Mouse (Mus musculus) hindbrain, postnatal 0 days (tissue): Measurements from ENCODE around the gene Egfl7. TPM values are rescaled to one million over a fixed set of nuclear protein-coding genes. Genes with fewer than 3 reads are reported as not detected.

Source experiments
- ATAC-seq: fragments of 200-750 bp; cut with Nextera tagmentation; 2 replicates; pipeline ENCODE4 v1.8.0; 2017; ENCODE audit warnings: mild to moderate bottlenecking, moderate TSS enrichment, moderate library complexity
- DNase-seq: peaks from one replicate; pipeline ENCODE4 v3.0.0-alpha.2; 2015; ENCODE audit warnings: low spot score
- H3K27ac ChIP-seq: fragments of 300-500 bp; sonication (generic); 2 replicates; pipeline ENCODE4 v1.5.1; 2014; ENCODE audit warnings: mild to moderate bottlenecking
- H3K27me3 ChIP-seq: fragments of 300-500 bp; sonication (generic); 2 replicates; pipeline ENCODE4 v1.6.1; 2014; ENCODE audit warnings: low read length, mixed read lengths; ENCODE audit not compliant: insufficient read depth
- H3K36me3 ChIP-seq: fragments of 300-500 bp; sonication (generic); 2 replicates; pipeline ENCODE4 v1.6.1; 2014; ENCODE audit warnings: low read length, mixed read lengths; ENCODE audit not compliant: insufficient read depth
- H3K4me1 ChIP-seq: fragments of 300-500 bp; sonication (generic); 2 replicates; pipeline ENCODE4 v1.6.1; 2014; ENCODE audit warnings: antibody characterized with exemption, low read length, mixed read lengths; ENCODE audit not compliant: insufficient read depth
- H3K4me2 ChIP-seq: fragments of 300-500 bp; sonication (generic); 2 replicates; pipeline ENCODE4 v1.6.1; 2014; ENCODE audit warnings: low read depth, mild to moderate bottlenecking, low read length, moderate library complexity, mixed read lengths
- H3K4me3 ChIP-seq: fragments of 300-500 bp; sonication (generic); 2 replicates; pipeline ENCODE4 v1.5.1; 2014; ENCODE audit warnings: low read length
- H3K9ac ChIP-seq: fragments of 300-500 bp; sonication (generic); replicated peaks from 2 replicates; pipeline ENCODE4 v1.6.1; 2014; ENCODE audit warnings: mild to moderate bottlenecking, low read length, moderate library complexity, mixed read lengths
- H3K9me3 ChIP-seq: fragments of 300-500 bp; sonication (generic); 2 replicates; pipeline ENCODE4 v1.6.1; 2016; ENCODE audit warnings: low read length, mixed read lengths
- CTCF ChIP-seq: IDR thresholded peaks from 2 replicates; pipeline ENCODE4 v1.5.1; 2016; ENCODE audit warnings: antibody characterized with exemption, control low read depth, low read depth
- WGBS: fragments of 180-500 bp; shearing (Covaris S2); extraction: QIAGEN DNeasy Blood & Tissue Kit; methylation state at CpG from one replicate; pipeline ENCODE4 v1.1.7; 2014; 5-methylcytosine and 5-hydroxymethylcytosine counted together
- polyA plus RNA-seq: library from polyadenylated mRNA; unstranded; fragments of >200 nt; fragmentation: Nextera tagmentation; extraction: Ambion mirVana; gene quantifications from 2 replicates; pipeline ENCODE4 v1.2.1, GENCODE M21; 2015
- total RNA-seq: library from RNA; depleted of rRNA; stranded (reverse); fragments of >200 nt; gene quantifications from 2 replicates; pipeline ENCODE4 v1.2.3, GENCODE M21; 2014

The Egfl7 gene
- total and polyA plus RNA-seq, 2 experiments from 2014 or later, result 76.5 to 79.5 TPM

DNA sequence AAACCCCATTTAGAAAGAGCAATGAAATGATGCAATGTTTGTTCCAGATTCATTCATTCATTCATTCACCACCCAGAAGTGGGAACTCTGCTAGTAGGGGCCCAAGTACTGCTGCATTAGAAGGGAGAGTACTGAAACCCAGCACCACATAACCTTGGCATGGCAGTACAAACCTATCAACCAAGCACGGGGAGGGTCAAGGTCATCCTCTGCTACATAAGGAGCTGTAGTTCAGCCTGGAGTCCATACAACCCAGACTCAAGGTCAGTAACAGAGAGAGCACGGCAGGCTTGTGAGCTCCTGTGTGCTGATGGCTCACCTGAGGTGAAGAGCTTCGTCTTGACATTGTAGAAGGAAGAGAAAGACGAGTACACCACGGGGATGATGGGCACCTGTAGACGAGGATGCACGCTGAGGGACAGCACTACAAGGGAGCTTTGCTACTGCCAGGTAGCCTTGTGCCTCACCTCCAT, 14.7 kb downstream of the Egfl7 start:
- ATAC-seq, result no peak
- Histone ChIP-seq H3K36me3 (no peaks in the 10 kb centered on the region), H3K4me1 (no peaks in the 10 kb centered on the region), H3K4me3 (no peak overlapping the region), H3K27me3 (no peaks in the 10 kb centered on the region), H3K4me2 (no peak overlapping the region), H3K9ac (no peak overlapping the region), H3K9me3 (no peaks in the 10 kb centered on the region), H3K27ac (no peak overlapping the region)
- no peak for DNase-seq
- 95% methylated on average over 7 of the region's 7 CpGs for WGBS
- no peak for TF ChIP-seq CTCF

- no peak for ATAC-seq
- Histone ChIP-seq H3K36me3 (no peaks in the 10 kb centered on the region), H3K27me3 (no peaks in the 10 kb centered on the region), H3K27ac (no peak overlapping the region), H3K4me3 (no peak overlapping the region), H3K9me3 (no peaks in the 10 kb centered on the region), H3K4me1 (no peaks in the 10 kb centered on the region), H3K4me2 (no peak overlapping the region), H3K9ac (no peak overlapping the region)
- no peak for TF ChIP-seq CTCF
- 81% methylated on average over 6 of the region's 6 CpGs for WGBS
- DNase-seq, result no peak
Measured at GRCm38 (mm10) chr2:26594934-26595724, 15.3 kb downstream of the Egfl7 start.

GRCm38 (mm10) chr2:26595725-26596435, 16.1 kb downstream of the Egfl7 start:
- no peaks in the 10 kb centered on the region for H3K9me3 ChIP-seq
- DNase-seq (no peak), ATAC-seq (no peak)
- H3K4me2 ChIP-seq, result no peak overlapping the region
- H3K27ac ChIP-seq, result no peak overlapping the region
- 87% methylated on average over 11 of the region's 11 CpGs for WGBS
- no peak overlapping the region for H3K9ac ChIP-seq
- no peaks in the 10 kb centered on the region for H3K27me3 ChIP-seq
- no peaks in the 10 kb centered on the region for H3K36me3 ChIP-seq
- TF ChIP-seq CTCF, result no peak
- H3K4me3 ChIP-seq, result no peak overlapping the region
- H3K4me1 ChIP-seq, result no peaks in the 10 kb centered on the region

DNA sequence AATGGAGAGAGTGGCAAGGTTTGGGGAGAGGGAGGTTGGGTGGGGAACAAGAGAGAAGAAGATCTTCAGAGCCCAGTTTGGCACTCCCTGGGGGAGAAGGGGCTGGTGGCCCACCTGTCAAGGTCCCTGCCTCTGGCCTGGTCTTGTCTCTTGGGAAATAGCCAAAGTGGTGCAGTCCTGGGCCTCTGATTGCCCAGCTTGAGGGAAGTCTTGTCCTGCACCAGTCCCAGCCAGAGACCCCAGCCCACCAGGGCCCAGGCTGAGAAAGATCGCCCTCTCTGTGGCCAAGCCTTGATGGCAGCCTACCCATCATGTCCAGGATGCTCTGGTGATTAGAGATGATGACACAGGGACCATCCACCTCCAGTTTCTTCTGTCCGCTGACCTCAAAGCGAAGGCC, 17.1 kb downstream of the Egfl7 start:
- Histone ChIP-seq H3K27me3 (no peaks in the 10 kb centered on the region), H3K4me1 (no peaks in the 10 kb centered on the region), H3K9ac (no peak overlapping the region), H3K9me3 (no peaks in the 10 kb centered on the region), H3K27ac (no peak overlapping the region), H3K4me3 (no peak overlapping the region), H3K36me3 (no peaks in the 10 kb centered on the region), H3K4me2 (no peak overlapping the region)
- TF ChIP-seq CTCF, result no peak
- DNase-seq (no peak), ATAC-seq (no peak)
- 89% methylated on average over 3 of the region's 3 CpGs for WGBS

DNA sequence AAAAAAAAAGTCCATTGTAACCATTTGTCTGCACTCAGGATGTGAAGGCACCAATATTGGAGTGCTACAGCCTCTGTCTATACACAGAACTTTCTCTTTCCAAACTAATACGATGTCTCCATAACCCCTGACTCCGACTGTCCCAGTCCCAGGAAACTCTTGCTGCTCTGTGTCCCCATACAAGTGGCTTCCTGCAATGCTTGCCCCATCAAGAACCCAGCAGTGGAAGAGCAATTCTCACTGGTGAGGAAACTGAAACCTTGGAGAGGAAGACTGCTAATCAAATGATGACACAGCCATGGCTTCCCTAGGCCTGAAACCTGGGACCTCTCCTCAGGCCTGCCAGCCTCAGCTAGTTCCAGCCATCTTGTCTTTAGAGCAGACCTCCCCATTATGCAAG, 18.0 kb downstream of the Egfl7 start:
- DNase-seq, result no peak
- H3K27me3 ChIP-seq, result no peaks in the 10 kb centered on the region
- H3K9me3 ChIP-seq, result no peaks in the 10 kb centered on the region
- H3K36me3 ChIP-seq, result no peaks in the 10 kb centered on the region
- no peak for ATAC-seq
- no peaks in the 10 kb centered on the region for H3K4me1 ChIP-seq
- 93% methylated on average over 2 of the region's 2 CpGs for WGBS
- H3K9ac ChIP-seq, result no peak overlapping the region
- no peak for TF ChIP-seq CTCF
- H3K4me2 ChIP-seq, result no peak overlapping the region
- H3K4me3 ChIP-seq, result no peak overlapping the region
- no peak overlapping the region for H3K27ac ChIP-seq

GRCm38 (mm10) chr2:26598462-26598861, 18.6 kb downstream of the Egfl7 start:
- Histone ChIP-seq H3K4me2 (no peak overlapping the region), H3K36me3 (no peaks in the 10 kb centered on the region), H3K9me3 (no peaks in the 10 kb centered on the region), H3K27ac (no peak overlapping the region), H3K27me3 (no peaks in the 10 kb centered on the region), H3K4me3 (no peak overlapping the region), H3K4me1 (no peaks in the 10 kb centered on the region), H3K9ac (no peak overlapping the region)
- WGBS, result 89% methylated on average over 3 of the region's 3 CpGs
- DNase-seq, result no peak
- TF ChIP-seq CTCF, result no peak
- ATAC-seq, result no peak

DNA sequence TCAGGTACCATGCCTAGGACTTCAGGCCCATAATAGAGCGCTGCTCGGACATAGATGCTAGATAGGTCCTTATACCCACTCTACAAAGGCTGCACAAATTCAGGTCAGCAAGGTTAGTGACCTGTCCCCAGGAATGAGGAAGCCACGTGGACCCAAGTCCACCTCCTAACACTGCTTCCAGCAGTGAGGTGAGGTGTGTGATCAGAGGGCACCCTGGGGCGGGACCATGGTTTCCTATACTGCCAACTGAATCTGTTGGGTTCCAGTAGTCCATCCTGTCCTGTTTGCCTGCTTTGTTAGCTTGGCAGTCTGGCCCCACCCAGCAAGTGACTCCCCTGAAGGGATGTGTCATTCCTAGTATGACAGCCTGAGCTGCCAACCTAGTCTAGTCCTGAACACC, 20.2 kb downstream of the Egfl7 start:
- TF ChIP-seq CTCF, result no peak
- Histone ChIP-seq H3K4me1 (no peaks in the 10 kb centered on the region), H3K9ac (no peak overlapping the region), H3K27ac (no peak overlapping the region), H3K36me3 (no peaks in the 10 kb centered on the region), H3K27me3 (no peaks in the 10 kb centered on the region), H3K4me3 (no peak overlapping the region), H3K9me3 (no peaks in the 10 kb centered on the region), H3K4me2 (no peak overlapping the region)
- WGBS, result 93% methylated on average over 4 of the region's 4 CpGs
- DNase-seq (no peak), ATAC-seq (no peak)
